Mouse (Mus musculus): ENCODE data around the gene Exoc7. TPM values are rescaled to one million over a fixed set of nuclear protein-coding genes. Genes with fewer than 3 reads are reported as not detected.
A peak's percentile ranks its signal among the peaks of the same experiment; 100 is the strongest.
"Not testable (repeated sequence)": the region's sequence is repeated elsewhere in the genome, so short reads cannot be mapped to it uniquely, and the experiment has no call there.

Gene Exoc7
- polyA plus RNA-seq, 1 experiment from 2014 or later: 42.3 TPM

DNA sequence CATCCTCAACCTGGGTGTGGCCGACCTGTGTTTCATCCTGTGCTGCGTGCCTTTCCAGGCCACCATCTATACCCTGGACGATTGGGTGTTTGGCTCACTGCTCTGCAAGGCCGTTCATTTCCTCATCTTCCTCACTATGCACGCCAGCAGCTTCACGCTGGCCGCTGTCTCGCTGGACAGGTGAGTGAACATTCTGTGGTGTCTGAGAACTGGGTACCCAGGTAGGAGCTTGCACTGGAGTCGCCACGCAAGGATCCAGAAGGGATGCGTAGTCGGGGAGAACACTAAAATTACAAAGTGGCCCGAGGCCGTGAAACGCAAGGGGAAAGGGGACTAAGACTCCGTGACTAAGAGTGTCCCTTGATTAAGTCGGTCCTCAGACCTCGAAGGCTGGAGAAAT lies 25.4 kb downstream of the Exoc7 start:
- Histone ChIP-seq H3K36me3 (ENCODE audit: control insufficient read depth, insufficient read depth, low read length) (no peaks in the 10 kb centered on the region), H3K4me1 (replicated peaks; ENCODE audit: control insufficient read depth, insufficient read depth) (no peaks in the 10 kb centered on the region), H3K27me3 (ENCODE audit: control insufficient read depth, insufficient read depth, low read length) (peaks cover 13% of the 10 kb centered on the region; the same call in 1 of the 2 replicates), H3K27ac (replicated peaks) (no peak overlapping the region), H3K4me2 (replicated peaks; ENCODE audit: low read depth) (peak overlapping the region; percentile 55), H3K9me3 (ENCODE audit: control insufficient read depth, low read length) (no peaks in the 10 kb centered on the region), H3K9ac (ENCODE audit: low read length) (peak overlapping the region; percentile 23; the same call in 1 of the 2 replicates), H3K4me3 (ENCODE audit: low read depth, low read length) (peak overlapping the region; percentile 37)
- DNase-seq (ENCODE audit: low spot score) (no peak), ATAC-seq (ENCODE audit: low FRiP score, low TSS enrichment) (no peak)
- no peak for TF ChIP-seq EP300 (optimal IDR thresholded peaks at IDR 0.05)
- TF ChIP-seq CTCF (IDR thresholded peaks at IDR 0.05; ENCODE audit: low read depth): no peak
- WGBS: 5% methylated on average over 18 of the region's 18 CpGs

DNA sequence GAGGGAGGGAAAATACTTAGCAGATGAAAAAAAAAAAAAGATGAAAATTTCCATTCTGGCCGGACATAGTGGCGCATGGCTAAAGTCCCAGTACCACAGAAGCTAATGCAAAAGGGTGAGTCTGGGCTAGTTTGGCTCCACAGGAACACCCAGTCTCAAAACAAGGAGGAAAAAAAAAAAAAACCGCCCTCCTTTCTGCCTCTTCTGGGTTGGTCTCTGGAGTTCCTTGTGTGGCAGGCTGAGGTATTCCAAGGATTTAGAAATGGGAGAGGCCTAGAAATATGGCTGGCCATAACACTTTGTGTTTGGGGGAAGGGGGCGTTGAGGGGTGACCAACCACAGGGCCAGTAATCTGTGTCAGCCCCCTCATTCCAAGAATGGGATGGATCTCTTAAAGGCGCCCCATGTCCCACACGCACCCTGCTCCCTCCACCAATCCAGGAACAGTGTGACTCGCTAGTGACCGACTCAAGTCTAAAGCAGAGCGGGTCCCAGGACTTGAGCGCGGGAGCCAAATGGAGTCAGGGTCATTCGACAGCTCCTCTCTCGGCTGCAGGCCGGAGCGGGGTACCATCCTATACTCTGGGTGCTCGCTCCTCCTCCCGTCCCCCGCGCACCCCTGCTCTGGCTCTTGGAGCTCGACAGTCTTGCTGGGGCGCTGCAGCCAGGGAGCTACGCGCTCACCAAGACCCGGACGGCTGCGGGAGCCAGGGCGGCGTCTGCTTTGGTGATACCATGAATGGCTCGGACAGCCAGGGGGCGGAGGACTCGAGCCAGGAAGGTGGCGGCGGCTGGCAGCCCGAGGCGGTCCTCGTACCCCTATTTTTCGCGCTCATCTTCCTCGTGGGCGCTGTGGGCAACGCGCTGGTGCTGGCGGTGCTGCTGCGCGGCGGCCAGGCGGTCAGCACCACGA lies 26.0 kb downstream of the Exoc7 start, which contains the start of gene Galr2:
Gene Galr2 (plus strand): TSS at position 189 of the 913 bp plus-strand sequence.
- no peak within 1 kb of the TSS for H3K27ac ChIP-seq (replicated peaks)
- peaks cover 13% of the 10 kb centered on the region; the same call in 1 of the 2 replicates for H3K27me3 ChIP-seq (ENCODE audit: control insufficient read depth, insufficient read depth, low read length)
- TF ChIP-seq EP300 (optimal IDR thresholded peaks at IDR 0.05) (no peak), CTCF (IDR thresholded peaks at IDR 0.05; ENCODE audit: low read depth) (peak; percentile 34; the same call in 1 of the 2 replicates)
- peak within 1 kb of the TSS; percentile 37 for H3K4me3 ChIP-seq (ENCODE audit: low read depth, low read length)
- H3K4me2 ChIP-seq (replicated peaks; ENCODE audit: low read depth): peak within 1 kb of the TSS; percentile 55
- DNase-seq (ENCODE audit: low spot score): no peak
- H3K9me3 ChIP-seq (ENCODE audit: control insufficient read depth, low read length): no peaks in the 10 kb centered on the region
- 7% methylated on average over 48 of the region's 48 CpGs for WGBS
- no peaks in the 10 kb centered on the region for H3K36me3 ChIP-seq (ENCODE audit: control insufficient read depth, insufficient read depth, low read length)
- H3K9ac ChIP-seq (ENCODE audit: low read length): peak within 1 kb of the TSS; percentile 23; the same call in 1 of the 2 replicates
- peak; percentile 25 for ATAC-seq (ENCODE audit: low FRiP score, low TSS enrichment)
- H3K4me1 ChIP-seq (replicated peaks; ENCODE audit: control insufficient read depth, insufficient read depth): no peaks in the 10 kb centered on the region

DNA sequence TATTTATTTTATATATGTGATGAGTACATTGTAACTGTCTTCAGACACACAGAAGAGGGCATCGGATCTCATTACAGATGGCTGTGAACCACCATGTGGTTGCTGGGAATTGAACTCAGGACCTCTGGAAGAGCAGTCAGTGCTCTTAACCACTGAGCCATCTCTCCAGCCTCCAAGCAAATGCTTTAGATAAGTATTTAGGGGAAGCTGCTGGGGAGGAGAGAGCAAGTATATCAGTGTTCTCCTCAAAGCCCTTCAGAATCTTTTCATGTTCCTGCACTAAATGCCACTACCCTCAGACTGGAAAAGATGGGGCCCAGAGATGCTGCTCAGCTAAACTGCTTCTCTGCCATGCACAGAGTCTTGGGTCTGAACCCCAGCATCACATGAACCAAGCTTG lies 29.8 kb downstream of the Exoc7 start:
- H3K4me3 ChIP-seq (ENCODE audit: low read depth, low read length); DNase-seq (ENCODE audit: low spot score); H3K9ac ChIP-seq (ENCODE audit: low read length); ATAC-seq (ENCODE audit: low FRiP score, low TSS enrichment); H3K4me2 ChIP-seq (replicated peaks; ENCODE audit: low read depth); H3K4me1 ChIP-seq (replicated peaks; ENCODE audit: control insufficient read depth, insufficient read depth); H3K27ac ChIP-seq (replicated peaks); H3K36me3 ChIP-seq (ENCODE audit: control insufficient read depth, insufficient read depth, low read length); H3K9me3 ChIP-seq (ENCODE audit: control insufficient read depth, low read length); H3K27me3 ChIP-seq (ENCODE audit: control insufficient read depth, insufficient read depth, low read length): not testable (repeated sequence)
- 83% methylated on average over 1 of the region's 1 CpGs for WGBS

DNA sequence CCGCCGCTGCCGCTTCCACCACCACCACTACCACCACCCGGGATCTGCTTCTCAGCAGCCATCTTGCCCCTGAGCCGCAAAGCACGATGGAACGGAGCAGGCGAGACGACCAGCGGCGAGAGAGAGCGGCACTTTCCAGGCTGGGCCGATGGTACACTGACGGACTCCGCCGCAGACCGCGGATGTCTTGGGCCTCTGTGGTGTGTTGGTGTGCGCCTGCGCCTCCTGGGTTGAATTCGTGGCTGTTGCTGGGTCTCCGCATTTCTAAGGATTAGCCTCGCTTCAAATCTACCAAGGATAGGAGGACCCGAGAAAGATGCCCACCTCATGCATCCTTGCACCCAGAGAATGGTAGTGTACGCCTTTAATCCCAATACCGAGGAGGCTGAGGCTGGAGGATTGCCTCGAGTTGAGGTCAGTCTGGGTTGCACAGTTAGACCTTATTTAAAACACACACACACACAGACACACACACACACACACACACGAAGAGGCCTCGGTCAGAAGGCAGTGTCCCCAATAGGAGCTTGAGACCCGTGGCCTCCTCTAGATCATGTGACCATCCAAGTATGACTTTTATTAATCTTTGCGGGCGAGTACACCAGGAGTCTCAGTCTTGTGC lies 32.9 kb downstream of the Exoc7 start, which contains the start of gene Srp68:
Gene Srp68 (minus strand): TSS at position 173 of the 622 bp plus-strand sequence.
- no peaks in the 10 kb centered on the region for H3K27me3 ChIP-seq (ENCODE audit: control insufficient read depth, insufficient read depth, low read length)
- H3K36me3 ChIP-seq (ENCODE audit: control insufficient read depth, insufficient read depth, low read length): no peaks in the 10 kb centered on the region
- H3K9me3 ChIP-seq (ENCODE audit: control insufficient read depth, low read length): no peaks in the 10 kb centered on the region
- 3% methylated on average over 32 of the region's 32 CpGs for WGBS
- peak within 1 kb of the TSS; percentile 72 for H3K4me2 ChIP-seq (replicated peaks; ENCODE audit: low read depth)
- H3K4me3 ChIP-seq (ENCODE audit: low read depth, low read length): peak within 1 kb of the TSS; percentile 87
- TF ChIP-seq EP300 (optimal IDR thresholded peaks at IDR 0.05): no peak
- peak; percentile 53 for TF ChIP-seq CTCF (IDR thresholded peaks at IDR 0.05; ENCODE audit: low read depth)
- peak within 1 kb of the TSS; percentile 85 for H3K27ac ChIP-seq (replicated peaks)
- ATAC-seq (ENCODE audit: low FRiP score, low TSS enrichment) (peak; percentile 98), DNase-seq (ENCODE audit: low spot score) (peak; percentile 94)
- 0 out of 2 replicates have a peak, but pooled peaks cover 2% of the 10 kb centered on the region for H3K4me1 ChIP-seq (replicated peaks; ENCODE audit: control insufficient read depth, insufficient read depth)
- peak within 1 kb of the TSS; percentile 94 for H3K9ac ChIP-seq (ENCODE audit: low read length)

DNA sequence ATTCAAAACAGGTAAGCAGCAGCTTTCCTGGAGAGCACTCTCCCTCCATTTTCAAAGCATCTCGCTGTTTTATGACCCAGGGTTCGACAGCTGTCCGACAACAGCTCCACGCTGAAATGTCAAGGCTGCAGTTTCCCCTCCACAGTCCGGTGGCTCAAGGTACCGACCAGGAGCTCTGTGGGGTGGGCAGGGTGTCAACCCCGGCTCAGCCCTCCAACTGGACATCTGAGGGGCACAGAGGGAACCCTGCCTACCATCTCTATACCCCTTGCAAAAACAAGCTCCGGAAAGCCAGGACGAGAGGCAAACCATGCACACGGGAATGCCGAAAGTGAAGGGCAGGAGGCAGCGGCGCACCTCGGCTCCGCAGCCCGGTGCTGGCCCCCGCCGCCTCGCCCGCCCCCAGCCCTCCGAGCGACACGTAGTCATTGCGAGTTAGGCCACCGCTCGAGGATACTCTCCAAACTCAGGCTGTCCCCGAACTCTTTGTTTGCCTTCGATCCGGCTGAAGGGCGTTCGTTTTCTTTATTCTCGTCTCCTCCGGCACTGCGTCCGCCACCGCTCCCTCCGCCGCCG lies 33.5 kb downstream of the Exoc7 start:
- under 1% methylated on average over 38 of the region's 39 CpGs for WGBS
- peak; percentile 43 for ATAC-seq (ENCODE audit: low FRiP score, low TSS enrichment)
- DNase-seq (ENCODE audit: low spot score): no peak

More for the DNA sequence above, 33.5 kb downstream of the Exoc7 start:
- Histone ChIP-seq H3K27ac (replicated peaks) (peak overlapping the region; percentile 85), H3K9me3 (ENCODE audit: control insufficient read depth, low read length) (no peaks in the 10 kb centered on the region), H3K4me3 (ENCODE audit: low read depth, low read length) (peak overlapping the region; percentile 87), H3K4me1 (replicated peaks; ENCODE audit: control insufficient read depth, insufficient read depth) (0 out of 2 replicates have a peak, but pooled peaks cover 2% of the 10 kb centered on the region), H3K4me2 (replicated peaks; ENCODE audit: low read depth) (peak overlapping the region; percentile 72), H3K27me3 (ENCODE audit: control insufficient read depth, insufficient read depth, low read length) (no peaks in the 10 kb centered on the region), H3K9ac (ENCODE audit: low read length) (peak overlapping the region; percentile 94), H3K36me3 (ENCODE audit: control insufficient read depth, insufficient read depth, low read length) (no peaks in the 10 kb centered on the region)
- no peak for TF ChIP-seq CTCF (IDR thresholded peaks at IDR 0.05; ENCODE audit: low read depth)
- no peak for TF ChIP-seq EP300 (optimal IDR thresholded peaks at IDR 0.05)

Measured in stomach, postnatal 0 days (tissue).